Mouse (Mus musculus): ENCODE measurements at regions not wholly inside any gene's neighbourhood (a gene's known extent, or its start where the extent isn't known, plus 50 kb on each side); places are given as distances from the start of the nearest gene placed in this dataset. TPM values are rescaled to one million over a fixed set of nuclear protein-coding genes. Genes with fewer than 3 reads are reported as not detected.

DNA sequence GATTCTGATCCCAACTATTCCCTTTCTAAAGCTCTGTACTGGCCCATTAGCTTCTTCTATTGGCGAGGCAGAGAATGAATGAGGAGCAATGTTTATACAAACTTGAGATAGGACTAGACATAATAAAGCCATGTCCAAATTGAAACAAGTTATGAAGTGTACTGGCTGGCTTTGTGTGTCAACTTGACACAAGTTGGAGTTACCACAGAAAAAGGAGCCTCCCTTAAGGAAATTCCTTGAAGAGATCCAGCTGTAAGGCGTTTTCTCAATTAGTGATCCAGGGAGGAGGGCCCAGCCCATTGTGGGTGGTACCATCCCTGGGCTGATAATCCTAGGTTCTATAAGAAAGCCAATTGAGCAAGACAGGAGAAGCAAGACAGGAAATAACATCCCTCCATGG is 135.9 kb upstream of the Cr2 start:
- Histone ChIP-seq H3K9me3 (replicated peaks) (no peaks in the 10 kb centered on the region), H3K36me3 (ENCODE audit: poor library complexity, severe bottlenecking) (no peaks in the 10 kb centered on the region), H3K9ac (no peak overlapping the region), H3K4me2 (no peak overlapping the region), H3K4me3 (no peak overlapping the region), H3K27ac (no peak overlapping the region), H3K27me3 (no peaks in the 10 kb centered on the region), H3K4me1 (no peaks in the 10 kb centered on the region)
- 63% methylated on average over 2 of the region's 2 CpGs for WGBS
- ATAC-seq = no peak

- H3K4me3 ChIP-seq = no peak overlapping the region
- H3K4me1 ChIP-seq = no peaks in the 10 kb centered on the region
- no peaks in the 10 kb centered on the region for H3K9me3 ChIP-seq (replicated peaks)
- no peaks in the 10 kb centered on the region for H3K36me3 ChIP-seq (ENCODE audit: poor library complexity, severe bottlenecking)
- WGBS = 83% methylated on average over 2 of the region's 2 CpGs
- no peak overlapping the region for H3K9ac ChIP-seq
- no peak overlapping the region for H3K4me2 ChIP-seq
- ATAC-seq = no peak
- H3K27me3 ChIP-seq = no peaks in the 10 kb centered on the region
- H3K27ac ChIP-seq = no peak overlapping the region
These were observed 108.6 kb upstream of the Cr2 start for GRCm38 (mm10) chr1:195285076-195285475.

GRCm38 (mm10) chr1:195241496-195241895 is 65.0 kb upstream of the Cr2 start:
- Histone ChIP-seq H3K36me3 (ENCODE audit: poor library complexity, severe bottlenecking) (no peaks in the 10 kb centered on the region), H3K4me3 (no peak overlapping the region), H3K9ac (no peak overlapping the region), H3K27ac (no peak overlapping the region), H3K9me3 (replicated peaks) (no peaks in the 10 kb centered on the region), H3K4me2 (no peak overlapping the region), H3K4me1 (no peaks in the 10 kb centered on the region), H3K27me3 (no peaks in the 10 kb centered on the region)
- no peak for ATAC-seq
- 6% methylated on average over 30 of the region's 30 CpGs for WGBS

- H3K27me3 ChIP-seq = no peaks in the 10 kb centered on the region
- H3K9ac ChIP-seq = no peak overlapping the region
- no peaks in the 10 kb centered on the region for H3K36me3 ChIP-seq (ENCODE audit: poor library complexity, severe bottlenecking)
- H3K27ac ChIP-seq = no peak overlapping the region
- H3K4me1 ChIP-seq = no peaks in the 10 kb centered on the region
- no peaks in the 10 kb centered on the region for H3K9me3 ChIP-seq (replicated peaks)
- ATAC-seq = peak; percentile 43; the same call in 1 of the 2 replicates
- H3K4me2 ChIP-seq = no peak overlapping the region
- no peak overlapping the region for H3K4me3 ChIP-seq
These were observed 56.1 kb upstream of the Cr2 start for GRCm38 (mm10) chr1:195232658-195233057.

DNA sequence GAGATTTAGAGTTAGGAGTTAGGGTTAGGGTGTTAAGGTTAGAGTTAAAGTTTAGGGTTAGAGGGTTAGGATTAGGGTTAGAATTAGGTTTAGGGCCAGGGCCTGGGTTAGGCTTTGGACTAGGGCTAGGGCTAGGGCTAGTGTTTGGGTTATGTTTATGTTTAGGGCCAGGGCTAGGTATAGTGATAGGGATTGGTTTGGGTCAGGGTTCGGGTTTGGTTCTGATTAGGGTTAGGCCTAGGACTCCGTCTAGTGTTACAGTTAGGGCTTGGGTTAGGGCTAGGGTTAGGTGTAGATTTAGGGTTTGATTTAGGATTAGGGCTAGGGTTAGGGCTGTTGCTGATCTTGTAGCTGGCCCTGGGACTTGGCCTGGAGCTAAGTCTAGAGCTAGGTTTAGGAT is 50.5 kb upstream of the Cr2 start:
- Histone ChIP-seq H3K36me3 (ENCODE audit: poor library complexity, severe bottlenecking) (no peaks in the 10 kb centered on the region), H3K27ac (no peak overlapping the region), H3K4me2 (no peak overlapping the region), H3K9me3 (replicated peaks) (no peaks in the 10 kb centered on the region), H3K4me3 (no peak overlapping the region), H3K4me1 (no peaks in the 10 kb centered on the region), H3K9ac (no peak overlapping the region), H3K27me3 (no peaks in the 10 kb centered on the region)
- ATAC-seq = no peak
- 92% methylated on average over 2 of the region's 2 CpGs for WGBS

Small RNAs in the stretch of these regions (microRNA-seq; reads per million reads assigned to microRNA genes)
- not detected for gene Gm24802

All from forebrain, embryonic 13.5 days (tissue).